Mouse (Mus musculus) A20 (cell line): ENCODE measurements at regions not wholly inside any gene's neighbourhood (a gene's known extent, or its start where the extent isn't known, plus 50 kb on each side); places are given as distances from the start of the nearest gene placed in this dataset.
A peak's percentile ranks its signal among the peaks of the same experiment; 100 is the strongest.

ENCODE experiments used
- DNase-seq: peaks from one replicate; pipeline ENCODE4 v3.0.0-alpha.2; 2011; ENCODE audit warnings: low read depth, low spot score

- no peak for DNase-seq
Observed at GRCm38 (mm10) chr12:68242683-68243082, 916.3 kb downstream of the Rps29 start.

- no peak for DNase-seq
Observed at GRCm38 (mm10) chr12:68231803-68232202, 927.2 kb downstream of the Rps29 start.

- DNase-seq: no peak
Observed at GRCm38 (mm10) chr12:68217091-68217490, 941.9 kb downstream of the Rps29 start.

- DNase-seq: no peak
Observed at GRCm38 (mm10) chr12:68208302-68208701, 950.7 kb downstream of the Rps29 start.

GRCm38 (mm10) chr12:68183858-68184257, 961.5 kb upstream of the Mdga2 start:
- DNase-seq: peak; percentile 8

GRCm38 (mm10) chr12:68161317-68161716, 939.0 kb upstream of the Mdga2 start:
- no peak for DNase-seq

GRCm38 (mm10) chr12:68148066-68148465, 925.7 kb upstream of the Mdga2 start:
- peak; percentile 6 for DNase-seq

GRCm38 (mm10) chr12:68139831-68140230, 917.5 kb upstream of the Mdga2 start:
- DNase-seq: no peak

GRCm38 (mm10) chr12:68131776-68132175, 909.4 kb upstream of the Mdga2 start:
- DNase-seq: no peak

GRCm38 (mm10) chr12:68115762-68116161, 893.4 kb upstream of the Mdga2 start:
- no peak for DNase-seq
